Mouse (Mus musculus): ENCODE results near the gene Egflam. TPM values are rescaled to one million over a fixed set of nuclear protein-coding genes. Genes with fewer than 3 reads are reported as not detected.

Gene Egflam
- polyA plus RNA-seq, 1 experiment from 2014 or later: 14.3 TPM

- H3K4me3 ChIP-seq (replicated peaks; ENCODE audit: low read depth, low read length): no peak overlapping the region
- H3K36me3 ChIP-seq (ENCODE audit: insufficient read depth, low read length): no peaks in the 10 kb centered on the region
- no peaks in the 10 kb centered on the region for H3K9me3 ChIP-seq (replicated peaks; ENCODE audit: low read length)
- no peak overlapping the region for H3K9ac ChIP-seq (ENCODE audit: low read depth, low read length)
- no peak for DNase-seq (ENCODE audit: low spot score)
- H3K4me1 ChIP-seq (replicated peaks; ENCODE audit: insufficient read depth, low read length): 0 out of 2 replicates have a peak, but pooled peaks cover 10% of the 10 kb centered on the region
- H3K27me3 ChIP-seq (ENCODE audit: insufficient read depth, low read length): no peaks in the 10 kb centered on the region
- no peak for ATAC-seq (replicated peaks; ENCODE audit: low FRiP score, low read depth)
- 71% methylated on average over 3 of the region's 3 CpGs for WGBS
- H3K27ac ChIP-seq: no peak overlapping the region
- H3K4me2 ChIP-seq (ENCODE audit: low read length): no peak overlapping the region
- TF ChIP-seq CTCF (IDR thresholded peaks at IDR 0.05; ENCODE audit: low read depth): no peak
Measured at GRCm38 (mm10) chr15:7197652-7198445, 200.3 kb downstream of the Egflam start.

DNA sequence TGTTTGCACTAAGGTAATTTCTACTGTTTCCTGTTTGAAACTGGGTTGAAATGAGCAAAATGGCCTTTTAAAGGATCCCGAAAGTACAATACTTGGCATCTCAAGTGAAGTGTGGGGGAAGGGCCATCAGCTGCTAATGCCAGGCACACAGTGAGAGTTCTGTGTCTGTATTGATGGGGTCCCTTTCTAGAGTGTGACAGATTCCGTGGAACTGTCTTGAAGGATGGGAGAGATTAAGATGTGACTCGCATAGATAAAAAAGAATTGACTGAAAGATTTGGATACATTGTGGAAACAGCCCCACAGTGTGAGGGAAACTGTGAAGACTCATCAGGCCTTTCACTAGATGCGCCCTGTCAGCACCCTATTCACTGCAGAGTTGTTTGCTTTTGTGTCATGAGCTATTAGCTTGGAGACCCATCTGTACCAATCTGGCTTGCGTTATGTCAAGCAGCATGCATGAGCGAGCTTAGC is 203.4 kb downstream of the Egflam start:
- Histone ChIP-seq H3K4me2 (ENCODE audit: low read length) (no peak overlapping the region), H3K9me3 (replicated peaks; ENCODE audit: low read length) (no peaks in the 10 kb centered on the region), H3K4me3 (replicated peaks; ENCODE audit: low read depth, low read length) (no peak overlapping the region), H3K36me3 (ENCODE audit: insufficient read depth, low read length) (peaks cover 11% of the 10 kb centered on the region; the same call in 1 of the 2 replicates), H3K4me1 (replicated peaks; ENCODE audit: insufficient read depth, low read length) (no peaks in the 10 kb centered on the region), H3K27ac (no peak overlapping the region), H3K9ac (ENCODE audit: low read depth, low read length) (no peak overlapping the region), H3K27me3 (ENCODE audit: insufficient read depth, low read length) (no peaks in the 10 kb centered on the region)
- ATAC-seq (replicated peaks; ENCODE audit: low FRiP score, low read depth) (no peak), DNase-seq (ENCODE audit: low spot score) (no peak)
- TF ChIP-seq CTCF (IDR thresholded peaks at IDR 0.05; ENCODE audit: low read depth): no peak
- 86% methylated on average over 6 of the region's 6 CpGs for whole genome bisulfite sequencing

- H3K27ac ChIP-seq: no peak overlapping the region
- H3K4me2 ChIP-seq (ENCODE audit: low read length): no peak overlapping the region
- DNase-seq (ENCODE audit: low spot score) (no peak), ATAC-seq (replicated peaks; ENCODE audit: low FRiP score, low read depth) (no peak)
- 48% methylated on average over 13 of the region's 13 CpGs for WGBS
- peaks cover 15% of the 10 kb centered on the region; the same call in 1 of the 2 replicates for H3K36me3 ChIP-seq (ENCODE audit: insufficient read depth, low read length)
- H3K9ac ChIP-seq (ENCODE audit: low read depth, low read length): no peak overlapping the region
- no peaks in the 10 kb centered on the region for H3K27me3 ChIP-seq (ENCODE audit: insufficient read depth, low read length)
- no peaks in the 10 kb centered on the region for H3K4me1 ChIP-seq (replicated peaks; ENCODE audit: insufficient read depth, low read length)
- H3K4me3 ChIP-seq (replicated peaks; ENCODE audit: low read depth, low read length): no peak overlapping the region
- TF ChIP-seq CTCF (IDR thresholded peaks at IDR 0.05; ENCODE audit: low read depth): no peak
- H3K9me3 ChIP-seq (replicated peaks; ENCODE audit: low read length): no peaks in the 10 kb centered on the region
Measured at GRCm38 (mm10) chr15:7194147-7194720, 204.0 kb downstream of the Egflam start.

GRCm38 (mm10) chr15:7192582-7192981 is 205.6 kb downstream of the Egflam start:
- H3K4me1 ChIP-seq (replicated peaks; ENCODE audit: insufficient read depth, low read length): no peaks in the 10 kb centered on the region
- peaks cover 20% of the 10 kb centered on the region; the same call in 1 of the 2 replicates for H3K36me3 ChIP-seq (ENCODE audit: insufficient read depth, low read length)
- H3K27ac ChIP-seq: no peak overlapping the region
- H3K9me3 ChIP-seq (replicated peaks; ENCODE audit: low read length): no peaks in the 10 kb centered on the region
- no peak for ATAC-seq (replicated peaks; ENCODE audit: low FRiP score, low read depth)
- H3K4me2 ChIP-seq (ENCODE audit: low read length): no peak overlapping the region
- no peak overlapping the region for H3K4me3 ChIP-seq (replicated peaks; ENCODE audit: low read depth, low read length)
- 97% methylated on average over 2 of the region's 2 CpGs for WGBS
- no peak for DNase-seq (ENCODE audit: low spot score)
- TF ChIP-seq CTCF (IDR thresholded peaks at IDR 0.05; ENCODE audit: low read depth): no peak
- no peaks in the 10 kb centered on the region for H3K27me3 ChIP-seq (ENCODE audit: insufficient read depth, low read length)
- H3K9ac ChIP-seq (ENCODE audit: low read depth, low read length): no peak overlapping the region

GRCm38 (mm10) chr15:7191074-7191473 is 207.1 kb downstream of the Egflam start:
- Histone ChIP-seq H3K27ac (no peak overlapping the region; the same call in 1 of the 2 replicates), H3K27me3 (ENCODE audit: insufficient read depth, low read length) (no peaks in the 10 kb centered on the region), H3K9me3 (replicated peaks; ENCODE audit: low read length) (no peaks in the 10 kb centered on the region), H3K4me3 (replicated peaks; ENCODE audit: low read depth, low read length) (no peak overlapping the region), H3K4me2 (ENCODE audit: low read length) (no peak overlapping the region), H3K36me3 (ENCODE audit: insufficient read depth, low read length) (peaks cover 33% of the 10 kb centered on the region), H3K9ac (ENCODE audit: low read depth, low read length) (no peak overlapping the region), H3K4me1 (replicated peaks; ENCODE audit: insufficient read depth, low read length) (no peaks in the 10 kb centered on the region)
- no peak for ATAC-seq (replicated peaks; ENCODE audit: low FRiP score, low read depth)
- no peak for TF ChIP-seq CTCF (IDR thresholded peaks at IDR 0.05; ENCODE audit: low read depth)
- WGBS: 74% methylated on average over 4 of the region's 4 CpGs
- no peak for DNase-seq (ENCODE audit: low spot score)

DNA sequence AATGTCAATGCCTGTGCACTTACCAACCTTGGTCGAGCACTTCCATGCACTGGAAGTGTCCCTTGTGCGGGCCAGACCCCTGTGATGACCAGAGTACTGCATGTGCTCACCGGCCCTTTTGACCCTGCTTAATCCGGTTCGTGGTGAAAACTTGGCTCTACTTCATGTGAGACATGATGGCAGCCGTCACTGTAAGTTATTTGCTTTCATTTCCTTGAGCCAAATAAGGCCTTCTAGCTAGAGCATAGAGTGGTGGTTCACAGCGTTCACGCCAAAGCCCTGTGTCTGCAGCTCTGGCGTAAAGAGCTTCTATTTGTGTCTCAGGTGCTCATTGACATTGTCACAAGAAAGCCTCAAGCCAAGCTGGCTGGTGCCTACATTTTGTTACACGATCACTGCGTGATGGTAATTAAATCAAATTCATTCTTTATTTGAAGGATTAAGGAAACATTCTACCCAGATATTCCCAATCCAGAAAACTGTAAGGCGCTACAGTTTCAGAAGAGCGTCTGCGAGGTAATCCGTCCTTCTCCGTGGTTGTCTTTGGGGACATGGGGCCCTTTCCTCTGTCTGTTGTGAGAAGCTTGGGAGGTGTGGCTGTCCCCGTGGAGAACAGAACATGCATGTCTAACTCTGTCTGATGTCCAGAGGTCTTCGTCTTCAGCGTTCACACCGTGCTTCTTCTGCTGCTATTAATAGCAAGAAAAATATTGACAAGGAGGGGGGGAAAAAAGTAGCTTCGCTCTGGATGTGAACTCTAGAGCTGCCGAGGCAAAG is 208.3 kb downstream of the Egflam start:
- no peak for TF ChIP-seq CTCF (IDR thresholded peaks at IDR 0.05; ENCODE audit: low read depth)
- 77% methylated on average over 22 of the region's 22 CpGs for WGBS
- Histone ChIP-seq H3K4me3 (replicated peaks; ENCODE audit: low read depth, low read length) (no peak overlapping the region), H3K4me1 (replicated peaks; ENCODE audit: insufficient read depth, low read length) (no peaks in the 10 kb centered on the region), H3K9ac (ENCODE audit: low read depth, low read length) (no peak overlapping the region), H3K9me3 (replicated peaks; ENCODE audit: low read length) (no peaks in the 10 kb centered on the region), H3K36me3 (ENCODE audit: insufficient read depth, low read length) (peaks cover 41% of the 10 kb centered on the region), H3K27me3 (ENCODE audit: insufficient read depth, low read length) (no peaks in the 10 kb centered on the region), H3K4me2 (ENCODE audit: low read length) (no peak overlapping the region), H3K27ac (no peak overlapping the region)
- DNase-seq (ENCODE audit: low spot score) (no peak), ATAC-seq (replicated peaks; ENCODE audit: low FRiP score, low read depth) (no peak)

All from kidney, postnatal 0 days (tissue).